Mouse (Mus musculus) midbrain, embryonic 14.5 days (tissue): ENCODE measurements around the gene Stxbp4. TPM values are rescaled to one million over a fixed set of nuclear protein-coding genes. Genes with fewer than 3 reads are reported as not detected.

Experiments used
- ATAC-seq: fragments of 200-750 bp; cut with Nextera tagmentation; 2 replicates; pipeline ENCODE4 v1.8.0; 2017; ENCODE audit warnings: moderate number of reproducible peaks, moderate library complexity; ENCODE audit not compliant: low FRiP score, low TSS enrichment
- DNase-seq: peaks from one replicate; pipeline ENCODE4 v3.0.0-alpha.2; 2015
- H3K27ac ChIP-seq: fragments of 300-500 bp; sonication (generic); replicated peaks from 2 replicates; pipeline ENCODE4 v1.5.1; 2014; ENCODE audit warnings: mild to moderate bottlenecking, low read depth, low read length, moderate library complexity
- H3K27me3 ChIP-seq: fragments of 300-500 bp; sonication (generic); 2 replicates; pipeline ENCODE4 v1.6.1; 2014; ENCODE audit warnings: low read length, control low read depth, mixed read lengths; ENCODE audit not compliant: control insufficient read depth, insufficient read depth
- H3K36me3 ChIP-seq: fragments of 300-500 bp; sonication (generic); 2 replicates; pipeline ENCODE4 v1.6.1; 2014; ENCODE audit warnings: low read length, control low read depth; ENCODE audit not compliant: control insufficient read depth, insufficient read depth
- H3K4me1 ChIP-seq: fragments of 300-500 bp; sonication (generic); 2 replicates; pipeline ENCODE4 v1.6.1; 2014; ENCODE audit warnings: mild to moderate bottlenecking, antibody characterized with exemption, low read length, control low read depth; ENCODE audit not compliant: control insufficient read depth, insufficient read depth
- H3K4me2 ChIP-seq: fragments of 300-500 bp; sonication (generic); 2 replicates; pipeline ENCODE4 v1.6.1; 2014; ENCODE audit warnings: mild to moderate bottlenecking, low read length, moderate library complexity
- H3K4me3 ChIP-seq: fragments of 300-500 bp; sonication (generic); replicated peaks from 2 replicates; pipeline ENCODE4 v1.5.1; 2014; ENCODE audit warnings: low read depth, low read length
- H3K9ac ChIP-seq: fragments of 300-500 bp; sonication (generic); replicated peaks from 2 replicates; pipeline ENCODE4 v1.6.1; 2014; ENCODE audit warnings: mild to moderate bottlenecking, low read length, moderate library complexity
- H3K9me3 ChIP-seq: fragments of 300-500 bp; sonication (generic); 2 replicates; pipeline ENCODE4 v1.6.1; 2016; ENCODE audit warnings: low read length, control low read depth, mixed read lengths; ENCODE audit not compliant: control insufficient read depth
- WGBS: fragments of 180-500 bp; shearing (Covaris S2); extraction: QIAGEN DNeasy Blood & Tissue Kit; methylation state at CpG from one replicate; pipeline ENCODE4 v1.1.7; 2014; 5-methylcytosine and 5-hydroxymethylcytosine counted together
- polyA plus RNA-seq: library from polyadenylated mRNA; unstranded; fragments of >200 nt; fragmentation: Nextera tagmentation; extraction: Ambion mirVana; gene quantifications from 2 replicates; pipeline ENCODE4 v1.2.1, GENCODE M21; 2014

Gene Stxbp4
- polyA plus RNA-seq, 1 experiment from 2014 or later = 22.0 TPM

GRCm38 (mm10) chr11:90484750-90485637 lies 152.9 kb downstream of the Stxbp4 start:
- DNase-seq (peak; percentile 74), ATAC-seq (peak; percentile 71; the same call in 1 of the 2 replicates)
- Histone ChIP-seq H3K27me3 (0 out of 2 replicates have a peak, but pooled peaks cover 3% of the 10 kb centered on the region), H3K9ac (peak overlapping the region; percentile 17), H3K4me2 (peak overlapping the region; percentile 28), H3K27ac (peak overlapping the region; percentile 57), H3K9me3 (no peaks in the 10 kb centered on the region), H3K4me1 (peaks cover 10% of the 10 kb centered on the region), H3K36me3 (peaks cover 3% of the 10 kb centered on the region; the same call in 1 of the 2 replicates), H3K4me3 (no peak overlapping the region)
- WGBS = 17% methylated on average over 14 of the region's 14 CpGs

DNA sequence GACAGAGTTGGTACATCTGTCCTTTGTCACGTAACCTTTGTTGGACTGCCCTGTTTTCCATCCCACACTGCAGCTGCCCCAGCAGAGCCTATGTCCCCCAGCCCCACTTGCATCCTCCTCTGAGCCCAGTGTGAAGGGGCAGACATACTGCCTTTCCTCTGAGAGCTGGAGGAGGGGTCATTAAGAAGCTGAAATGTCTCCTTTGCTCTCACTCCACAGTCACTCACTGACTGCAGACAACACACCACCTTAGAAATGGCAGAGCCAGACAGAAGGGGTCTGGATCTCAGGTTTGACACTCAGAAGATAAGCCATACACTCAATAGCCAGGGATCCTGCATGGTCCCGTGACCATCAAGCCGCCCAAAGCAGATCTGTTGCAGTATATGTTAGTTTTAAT lies 154.1 kb downstream of the Stxbp4 start:
- H3K36me3 ChIP-seq = peaks cover 8% of the 10 kb centered on the region
- WGBS = 89% methylated on average over 3 of the region's 3 CpGs
- H3K27me3 ChIP-seq = 0 out of 2 replicates have a peak, but pooled peaks cover 3% of the 10 kb centered on the region
- no peak overlapping the region for H3K27ac ChIP-seq
- ATAC-seq (no peak), DNase-seq (no peak)
- no peak overlapping the region for H3K9ac ChIP-seq
- peaks cover 10% of the 10 kb centered on the region for H3K4me1 ChIP-seq
- no peak overlapping the region for H3K4me2 ChIP-seq
- no peaks in the 10 kb centered on the region for H3K9me3 ChIP-seq
- H3K4me3 ChIP-seq = no peak overlapping the region

DNA sequence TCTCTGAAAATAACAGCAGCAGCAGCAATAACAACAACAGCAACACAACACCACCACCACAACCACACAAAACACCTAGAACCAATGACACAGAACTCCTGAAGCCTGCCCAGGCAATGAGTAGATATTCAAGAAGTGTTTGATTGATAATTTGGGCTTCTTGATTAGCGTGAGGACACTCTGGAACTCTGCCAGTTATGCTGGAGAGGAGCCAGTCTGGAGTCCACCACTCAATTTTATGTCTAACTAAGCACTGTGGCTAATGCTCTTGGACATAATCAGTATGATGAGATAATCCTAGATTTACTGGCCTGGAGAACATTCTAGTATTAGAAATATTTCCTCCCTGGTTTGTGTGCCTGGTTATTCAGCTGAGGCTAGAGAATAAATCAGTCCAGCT lies 156.1 kb downstream of the Stxbp4 start:
- ATAC-seq (no peak), DNase-seq (peak; percentile 52)
- no peak overlapping the region for H3K4me2 ChIP-seq
- no peak overlapping the region for H3K9ac ChIP-seq
- H3K27ac ChIP-seq = no peak overlapping the region
- no peaks in the 10 kb centered on the region for H3K9me3 ChIP-seq
- H3K36me3 ChIP-seq = peaks cover 9% of the 10 kb centered on the region; the same call in 1 of the 2 replicates
- peaks cover 10% of the 10 kb centered on the region for H3K4me1 ChIP-seq
- 44% methylated on average over 1 of the region's 1 CpGs for WGBS
- no peak overlapping the region for H3K4me3 ChIP-seq
- no peaks in the 10 kb centered on the region for H3K27me3 ChIP-seq

- WGBS = 96% methylated on average over 4 of the region's 4 CpGs
- no peak overlapping the region for H3K4me2 ChIP-seq
- H3K9me3 ChIP-seq = no peaks in the 10 kb centered on the region
- no peak overlapping the region for H3K27ac ChIP-seq
- no peak overlapping the region for H3K9ac ChIP-seq
- DNase-seq = no peak
- ATAC-seq = no peak
- H3K4me1 ChIP-seq = no peaks in the 10 kb centered on the region
- no peaks in the 10 kb centered on the region for H3K27me3 ChIP-seq
- H3K4me3 ChIP-seq = no peak overlapping the region
- H3K36me3 ChIP-seq = no peaks in the 10 kb centered on the region
Measured at GRCm38 (mm10) chr11:90470271-90470670, 167.6 kb downstream of the Stxbp4 start.

DNA sequence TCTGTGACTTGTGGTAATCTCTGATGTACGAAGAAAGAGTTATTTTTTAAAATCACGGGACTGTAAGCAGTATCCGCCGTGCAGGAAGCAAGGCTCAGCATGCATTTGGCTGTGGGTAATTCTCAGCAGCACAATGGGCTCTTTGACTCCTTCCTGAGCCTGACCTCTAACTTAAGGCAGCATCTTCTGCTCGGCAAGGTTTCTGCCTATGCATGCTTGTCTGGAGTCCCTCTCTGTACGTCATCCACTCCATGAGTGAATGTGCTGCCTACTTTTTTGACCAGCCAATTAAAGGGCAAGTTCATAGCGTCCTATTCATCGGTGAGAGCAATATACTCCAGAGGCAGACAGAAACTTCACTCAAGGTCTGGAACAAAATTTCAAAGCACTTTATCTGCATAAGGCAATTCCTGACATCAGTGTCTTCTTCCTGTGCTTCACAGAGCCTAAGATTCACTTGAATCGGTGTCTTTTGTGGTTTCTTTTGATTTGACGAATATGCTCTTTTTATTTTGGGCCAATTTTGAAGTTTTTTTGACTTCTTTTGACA lies 173.8 kb downstream of the Stxbp4 start:
- Histone ChIP-seq H3K9ac (no peak overlapping the region), H3K36me3 (no peaks in the 10 kb centered on the region), H3K4me2 (no peak overlapping the region), H3K4me1 (no peaks in the 10 kb centered on the region), H3K27ac (no peak overlapping the region), H3K4me3 (no peak overlapping the region), H3K27me3 (no peaks in the 10 kb centered on the region), H3K9me3 (no peaks in the 10 kb centered on the region)
- DNase-seq (no peak), ATAC-seq (no peak)
- WGBS = 67% methylated on average over 10 of the region's 10 CpGs

GRCm38 (mm10) chr11:90460458-90460857 lies 177.4 kb downstream of the Stxbp4 start:
- no peaks in the 10 kb centered on the region for H3K9me3 ChIP-seq
- ATAC-seq (no peak), DNase-seq (no peak)
- no peak overlapping the region for H3K27ac ChIP-seq
- no peak overlapping the region for H3K4me2 ChIP-seq
- WGBS = 92% methylated on average over 3 of the region's 3 CpGs
- H3K27me3 ChIP-seq = no peaks in the 10 kb centered on the region
- no peak overlapping the region for H3K4me3 ChIP-seq
- no peaks in the 10 kb centered on the region for H3K4me1 ChIP-seq
- H3K9ac ChIP-seq = no peak overlapping the region
- no peaks in the 10 kb centered on the region for H3K36me3 ChIP-seq

DNA sequence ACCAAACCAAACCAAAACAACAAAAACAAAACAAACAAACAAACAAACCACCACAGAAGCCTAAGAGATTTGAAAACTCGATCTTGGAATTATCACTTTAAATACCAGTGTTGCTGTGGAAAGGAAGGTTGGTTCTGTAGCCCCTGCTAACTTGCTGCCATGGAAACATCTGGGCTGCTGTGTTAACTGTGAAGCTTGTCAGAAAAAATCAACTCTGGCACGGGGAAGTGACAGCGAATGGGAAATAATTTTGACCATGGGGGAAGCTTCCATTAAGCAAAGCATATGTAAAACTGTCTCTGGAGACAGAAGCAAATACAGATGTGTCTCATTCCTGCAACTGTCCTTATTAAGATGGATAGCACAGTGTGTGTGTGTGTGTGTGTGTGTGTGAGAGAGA lies 185.8 kb downstream of the Stxbp4 start:
- WGBS = 45% methylated on average over 3 of the region's 3 CpGs
- H3K9me3 ChIP-seq = no peaks in the 10 kb centered on the region
- ATAC-seq (no peak), DNase-seq (peak; percentile 63)
- H3K4me3 ChIP-seq = no peak overlapping the region
- H3K36me3 ChIP-seq = no peaks in the 10 kb centered on the region
- peaks cover 3% of the 10 kb centered on the region; the same call in 1 of the 2 replicates for H3K4me1 ChIP-seq
- H3K4me2 ChIP-seq = no peak overlapping the region
- H3K27me3 ChIP-seq = no peaks in the 10 kb centered on the region
- no peak overlapping the region for H3K27ac ChIP-seq
- no peak overlapping the region for H3K9ac ChIP-seq

DNA sequence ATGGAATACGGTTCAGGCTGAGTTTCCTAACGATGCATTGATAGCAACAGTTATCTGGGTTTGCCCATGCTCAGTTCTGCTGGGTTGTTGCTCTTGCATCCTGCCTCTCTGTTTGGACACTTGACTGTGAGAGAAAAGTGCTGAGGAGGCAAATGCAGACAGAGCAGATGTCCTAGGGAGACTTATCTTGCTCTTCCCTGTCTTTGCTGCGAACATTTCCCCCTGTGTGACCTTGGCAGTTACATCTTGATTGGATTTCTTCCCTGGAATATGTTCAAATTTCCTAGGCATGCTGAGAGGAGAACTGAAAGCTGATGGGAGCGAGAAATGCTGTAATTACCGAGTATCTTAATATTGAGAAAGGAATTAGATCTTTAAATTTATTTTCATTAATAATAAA lies 186.4 kb downstream of the Stxbp4 start:
- Histone ChIP-seq H3K9ac (no peak overlapping the region), H3K4me2 (no peak overlapping the region), H3K36me3 (no peaks in the 10 kb centered on the region), H3K4me1 (peaks cover 3% of the 10 kb centered on the region; the same call in 1 of the 2 replicates), H3K27ac (no peak overlapping the region), H3K27me3 (no peaks in the 10 kb centered on the region), H3K4me3 (no peak overlapping the region), H3K9me3 (no peaks in the 10 kb centered on the region)
- DNase-seq = peak; percentile 23
- WGBS = 74% methylated on average over 5 of the region's 5 CpGs
- no peak for ATAC-seq
